Mouse (Mus musculus) CH12F3 (cell line): Measurements from ENCODE around the gene Cd9.

Experiments
- in situ Hi-C: fragments of 300-500 bp; cut with MboI; formaldehyde crosslinking; loops from 2 replicates; pipeline ENCODE4 v1.14.3; 2020; ENCODE audit warnings: low sequenced_read_pairs

The Cd9 gene

GRCm38 (mm10) chr6:125442591-125442990, 52.0 kb downstream of the Cd9 start:
- in situ Hi-C loops = no loop called here

- in situ Hi-C loops = no loop called here
Measured at GRCm38 (mm10) chr6:125436753-125437152, 57.8 kb downstream of the Cd9 start.

GRCm38 (mm10) chr6:125434735-125435518, 59.7 kb downstream of the Cd9 start:
- in situ Hi-C loops = no loop called here

GRCm38 (mm10) chr6:125433704-125434447, 60.7 kb downstream of the Cd9 start:
- in situ Hi-C loops = no loop called here

- in situ Hi-C loops = no loop called here
Measured at GRCm38 (mm10) chr6:125433257-125433656, 61.3 kb downstream of the Cd9 start.

GRCm38 (mm10) chr6:125432522-125432921, 62.1 kb downstream of the Cd9 start:
- in situ Hi-C loops = no loop called here

- in situ Hi-C loops = no loop called here
Measured at GRCm38 (mm10) chr6:125430982-125431381, 63.6 kb downstream of the Cd9 start.

GRCm38 (mm10) chr6:125430358-125430958, 64.1 kb downstream of the Cd9 start:
- in situ Hi-C loops = no loop called here

GRCm38 (mm10) chr6:125429741-125430140, 64.8 kb downstream of the Cd9 start:
- in situ Hi-C loops = loop anchor here (10.0 kb wide), 1 partner anchor 65 kb away; the partner anchor contains the start of gene Cd9

GRCm38 (mm10) chr6:125426383-125427360, 67.9 kb downstream of the Cd9 start:
- in situ Hi-C loops = loop anchor here (10.0 kb wide), 1 partner anchor 68 kb away; the partner anchor contains the start of gene Cd9

- in situ Hi-C loops = loop anchor here (10.0 kb wide), 1 partner anchor 69 kb away; the partner anchor contains the start of gene Cd9
Measured at GRCm38 (mm10) chr6:125425205-125426090, 69.1 kb downstream of the Cd9 start.

- in situ Hi-C loops = loop anchor here (5.0 to 10.0 kb wide), 3 partner anchors 52 to 168 kb away; partner anchors contain the start of gene Cd9
Measured at GRCm38 (mm10) chr6:125424156-125424555, 70.4 kb downstream of the Cd9 start.

GRCm38 (mm10) chr6:125423507-125423906, 71.1 kb downstream of the Cd9 start:
- in situ Hi-C loops = loop anchor here (5.0 to 10.0 kb wide), 3 partner anchors 51 to 169 kb away; partner anchors contain the start of gene Cd9

GRCm38 (mm10) chr6:125423099-125423498, 71.5 kb downstream of the Cd9 start:
- in situ Hi-C loops = loop anchor here (5.0 to 10.0 kb wide), 3 partner anchors 51 to 169 kb away; partner anchors contain the start of gene Cd9

GRCm38 (mm10) chr6:125422051-125422822, 72.4 kb downstream of the Cd9 start:
- in situ Hi-C loops = loop anchor here (5.0 to 10.0 kb wide), 3 partner anchors 50 to 170 kb away; partner anchors contain the start of gene Cd9

- in situ Hi-C loops = loop anchor here (5.0 to 10.0 kb wide), 3 partner anchors 48 to 172 kb away; partner anchors contain the start of gene Cd9
Measured at GRCm38 (mm10) chr6:125420458-125421063, 74.0 kb downstream of the Cd9 start.

GRCm38 (mm10) chr6:125418744-125419143, 75.8 kb downstream of the Cd9 start:
- in situ Hi-C loops = no loop called here

- in situ Hi-C loops = no loop called here
Measured at GRCm38 (mm10) chr6:125413326-125413725, 81.3 kb downstream of the Cd9 start.
